Mouse (Mus musculus): ENCODE results near the gene Lgals7.
A peak's percentile ranks its signal among the peaks of the same experiment; 100 is the strongest.
"Not testable (repeated sequence)": the region's sequence is repeated elsewhere in the genome, so short reads cannot be mapped to it uniquely, and the experiment has no call there.

Gene Lgals7

DNA sequence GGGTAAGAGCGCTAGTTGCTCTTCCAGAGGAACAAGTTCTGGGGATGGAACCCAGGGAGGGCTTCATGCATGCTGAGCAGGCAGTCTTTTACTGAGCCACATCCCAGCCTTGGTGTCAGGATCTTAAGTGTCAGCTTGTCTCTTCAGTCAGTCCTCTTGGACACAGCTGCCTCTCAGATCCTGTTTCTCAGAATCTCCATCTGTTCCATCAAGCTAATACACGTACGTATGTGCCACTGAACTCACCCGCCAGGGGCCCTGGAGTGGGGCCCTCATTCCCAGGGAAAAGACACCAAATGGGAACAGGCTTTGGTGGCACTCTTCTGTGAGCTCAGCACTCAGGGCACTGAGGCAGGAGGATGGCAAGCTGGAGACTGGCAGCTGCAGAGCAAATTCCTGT lies 14.2 kb downstream of the Lgals7 start:
- DNase-seq = no peak

DNA sequence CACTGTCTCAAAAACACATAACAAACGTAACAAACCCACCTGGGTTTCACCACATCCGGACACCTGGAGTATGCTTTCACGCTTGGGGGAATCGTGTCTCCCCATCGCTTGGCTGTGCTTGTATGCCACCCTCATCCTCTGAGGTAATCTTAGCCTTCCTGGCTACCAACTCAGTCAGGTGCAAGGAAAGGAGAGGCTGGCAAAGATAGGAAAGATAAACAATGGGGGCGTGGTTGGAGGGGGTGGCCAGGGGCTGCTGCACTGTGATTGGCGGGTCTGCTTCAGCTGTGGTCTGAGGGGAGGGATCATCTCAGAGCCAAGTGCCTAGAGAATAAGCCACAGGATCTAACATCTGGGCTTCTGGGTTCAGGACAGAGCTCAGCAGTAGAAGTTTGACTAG lies 16.0 kb downstream of the Lgals7 start:
- no peak for DNase-seq

DNA sequence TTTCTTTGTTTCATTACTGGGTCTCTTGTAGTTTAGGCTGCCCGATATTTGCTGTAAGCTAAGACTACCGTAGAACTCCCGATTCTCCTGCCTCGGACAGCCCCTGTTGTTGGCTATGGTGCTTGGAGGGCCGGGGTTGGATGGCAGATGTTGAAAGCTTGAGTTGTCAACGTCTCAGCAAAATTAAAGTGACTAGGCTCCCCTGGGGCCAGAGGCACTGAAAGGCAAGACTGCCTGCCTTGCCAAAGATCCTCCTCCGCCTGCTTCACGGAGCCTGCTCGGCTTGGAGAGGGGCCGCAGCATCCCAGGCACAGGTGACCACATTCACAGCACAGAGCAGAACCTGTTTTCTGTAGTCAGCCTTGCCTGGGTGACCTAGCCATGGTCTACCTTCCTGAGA lies 16.9 kb downstream of the Lgals7 start:
- no peak for DNase-seq

DNA sequence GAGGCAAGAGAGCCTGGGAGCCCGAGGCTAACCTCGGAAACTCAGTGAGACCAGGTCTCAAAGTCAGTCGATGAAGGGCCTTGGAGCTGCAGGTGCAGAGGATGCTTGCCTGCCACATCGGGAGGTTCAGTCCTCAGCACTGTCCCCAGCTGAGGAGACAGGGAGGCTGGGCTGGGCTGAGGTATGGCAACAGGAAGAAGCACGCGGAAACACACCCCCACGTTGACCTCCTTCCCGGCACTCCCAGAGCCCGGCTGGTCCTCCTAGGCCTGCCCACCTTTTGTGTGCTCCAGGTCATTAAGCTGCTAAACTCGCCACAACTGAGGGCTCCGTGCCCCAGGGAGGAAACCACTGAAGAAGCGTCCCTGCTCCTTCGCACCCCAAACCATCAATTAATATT lies 17.5 kb downstream of the Lgals7 start, which contains the start of gene Capn12:
Gene Capn12, plus strand, starts transcription at position 224 of the 400 bp plus-strand sequence.
- no peak for DNase-seq

DNA sequence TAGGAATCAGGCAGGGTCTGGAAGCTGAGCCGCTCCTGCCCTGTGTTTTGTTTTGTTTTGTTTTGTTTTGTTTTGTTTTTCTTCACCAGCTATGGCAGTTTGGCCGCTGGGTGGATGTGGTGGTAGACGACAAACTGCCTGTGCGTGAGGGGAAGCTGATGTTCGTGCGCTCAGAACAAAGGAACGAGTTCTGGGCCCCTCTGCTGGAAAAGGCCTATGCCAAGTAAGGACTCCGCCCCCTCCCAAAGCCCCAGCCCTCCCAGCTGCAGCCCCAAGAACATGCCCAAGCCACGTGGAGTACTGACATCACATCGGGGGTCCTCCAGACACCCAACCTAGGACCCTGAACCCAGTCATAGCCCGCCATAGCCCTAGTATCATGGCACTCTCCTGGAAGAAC lies 19.4 kb downstream of the Lgals7 start:
- DNase-seq = no peak

DNA sequence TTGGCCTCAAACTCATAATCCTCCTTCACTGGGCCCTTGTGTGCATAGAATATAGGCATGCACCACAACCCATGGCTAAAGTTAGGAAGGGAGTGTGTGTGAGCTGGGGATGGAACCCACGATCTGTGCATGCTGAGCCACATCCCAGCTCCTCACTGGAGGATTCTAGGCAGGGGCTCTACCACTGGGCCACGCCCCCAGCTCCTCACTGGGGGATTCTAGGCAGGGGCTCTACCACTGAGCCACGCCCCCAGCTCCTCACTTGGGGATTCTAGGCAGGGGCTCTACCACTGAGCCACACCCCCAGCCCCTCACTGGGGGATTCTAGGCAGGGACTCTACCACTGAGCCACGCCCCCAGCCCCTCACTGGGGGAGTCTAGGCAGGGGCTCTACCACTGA lies 20.1 kb downstream of the Lgals7 start:
- not testable (repeated sequence) for DNase-seq

DNA sequence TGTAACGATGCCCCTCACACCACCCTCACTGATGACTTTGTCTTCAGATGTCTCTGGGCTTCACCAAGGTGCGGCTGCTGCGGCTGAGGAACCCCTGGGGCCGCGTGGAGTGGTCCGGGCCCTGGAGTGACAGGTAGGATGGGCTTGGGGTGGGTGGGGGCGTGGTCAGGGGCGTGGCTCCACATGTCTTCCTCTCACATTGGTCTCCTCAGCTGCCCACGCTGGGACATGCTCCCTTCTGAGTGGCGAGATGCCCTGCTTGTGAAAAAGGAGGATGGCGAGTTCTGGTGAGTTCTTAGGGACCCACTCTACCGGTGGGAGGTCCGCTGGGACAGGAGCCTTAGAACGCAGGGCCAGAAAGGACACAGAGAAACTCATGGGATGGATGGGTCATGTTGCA lies 22.8 kb downstream of the Lgals7 start:
- no peak for DNase-seq

DNA sequence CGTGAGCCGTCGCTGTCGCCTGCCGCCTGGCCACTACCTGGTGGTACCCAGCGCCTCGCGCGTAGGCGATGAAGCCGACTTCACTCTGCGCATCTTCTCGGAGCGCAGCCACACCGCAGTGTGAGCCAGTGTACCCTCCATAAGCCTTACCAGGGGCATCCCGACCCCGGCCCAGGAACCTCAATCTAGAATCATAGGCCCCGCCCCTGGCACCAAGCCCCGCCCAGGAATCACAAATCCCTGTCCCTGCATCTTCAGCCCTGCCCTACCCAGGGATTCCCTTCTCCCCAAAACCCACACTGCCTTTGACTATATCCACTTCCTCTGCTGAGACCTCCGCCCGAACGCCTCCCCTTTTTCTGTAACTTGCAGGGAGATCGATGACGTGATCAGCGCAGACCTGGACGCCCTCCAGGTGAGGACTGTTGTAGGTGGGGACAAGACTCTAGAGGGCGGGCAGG lies 25.1 kb downstream of the Lgals7 start:
- no peak for DNase-seq

DNA sequence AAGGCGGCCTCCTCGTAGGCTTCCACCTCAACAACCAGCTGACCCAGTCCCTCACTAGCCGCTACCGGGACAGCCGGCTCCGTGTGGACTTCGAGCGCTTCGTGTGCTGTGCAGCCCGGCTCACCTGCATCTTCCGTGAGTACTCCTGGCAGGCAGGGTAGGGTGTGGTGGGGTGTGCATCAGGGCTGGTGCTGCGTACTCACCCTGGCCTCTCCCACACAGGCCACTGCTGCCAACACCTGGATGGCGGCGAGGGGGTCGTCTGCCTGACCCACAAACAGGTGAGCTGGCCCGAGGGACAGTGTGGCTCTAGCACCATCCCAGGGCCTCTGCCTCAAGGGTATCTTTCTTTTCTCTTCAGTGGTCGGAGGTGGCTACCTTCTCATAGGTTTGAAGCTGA lies 28.9 kb downstream of the Lgals7 start:
- DNase-seq = no peak

DNA sequence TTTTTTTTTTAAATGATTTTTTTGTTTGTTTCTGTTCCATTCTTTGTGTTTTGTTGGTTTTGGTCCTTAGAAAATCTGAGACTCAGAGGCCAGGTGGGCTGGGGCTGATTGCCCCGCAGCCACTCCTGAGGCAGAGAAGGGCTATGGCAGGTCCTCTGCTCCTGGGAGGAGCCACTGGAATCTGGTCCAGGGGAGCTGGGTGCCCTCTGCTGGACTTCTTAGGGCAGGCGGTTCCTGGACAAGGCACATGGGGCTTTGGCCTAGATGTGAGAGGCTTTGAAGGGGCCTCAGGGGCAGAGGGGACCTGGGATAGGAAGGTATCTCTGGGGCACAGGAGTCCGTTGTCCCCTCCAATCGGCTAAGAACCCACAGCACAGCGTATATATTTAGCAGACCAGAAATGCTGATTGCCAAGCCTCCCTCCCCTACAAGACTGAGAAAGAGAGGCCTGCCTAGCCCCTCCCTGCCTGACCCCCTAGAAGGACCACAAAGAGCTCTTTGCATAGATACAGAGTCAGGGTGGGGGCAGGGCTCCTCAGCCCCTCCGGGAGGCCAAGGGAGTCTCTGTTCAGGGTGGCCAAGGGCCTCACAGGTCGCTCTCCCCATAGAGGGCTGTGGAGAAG lies 30.1 kb downstream of the Lgals7 start:
- peak; percentile 66 to 75 for DNase-seq

DNA sequence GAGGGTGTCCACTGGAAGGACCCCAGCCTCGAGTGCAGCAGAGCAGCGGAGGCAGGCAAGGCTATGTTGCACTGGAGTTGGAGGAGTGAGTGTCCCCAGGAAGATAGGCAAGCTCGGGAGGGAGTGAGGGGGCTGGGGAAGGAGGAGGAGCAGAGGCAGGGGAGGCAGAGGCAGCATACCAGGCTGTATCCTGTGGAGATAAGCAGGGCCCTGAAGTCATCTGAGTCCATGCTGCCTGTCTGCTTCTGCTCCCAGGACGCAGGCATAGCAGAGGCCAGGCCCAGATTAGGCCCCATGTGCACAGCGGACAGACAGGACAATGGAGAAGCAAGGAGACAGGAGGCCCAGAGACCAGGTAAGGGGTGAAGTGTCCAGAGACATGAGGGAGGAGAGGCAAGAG lies 31.3 kb downstream of the Lgals7 start:
- no peak for DNase-seq

DNA sequence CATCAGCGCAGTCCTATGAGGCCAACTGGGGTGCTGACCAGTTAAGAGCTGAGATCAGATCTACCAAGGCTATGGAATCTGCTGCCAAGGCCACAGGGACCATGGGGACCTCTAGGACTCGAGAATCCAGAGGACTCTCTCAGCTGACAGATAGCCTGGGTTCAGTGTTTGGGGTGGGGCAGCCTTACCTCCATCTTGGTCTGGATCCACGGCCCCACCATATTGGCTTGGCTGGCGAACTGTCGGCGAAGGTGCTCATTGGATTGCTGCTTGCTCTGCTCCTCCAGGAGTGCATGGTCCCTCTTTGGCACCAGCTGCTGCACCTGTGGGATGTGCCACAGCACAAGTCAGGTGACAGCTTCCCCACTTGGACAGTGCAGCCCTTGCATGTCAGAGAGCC lies 34.0 kb downstream of the Lgals7 start:
- DNase-seq = no peak

DNA sequence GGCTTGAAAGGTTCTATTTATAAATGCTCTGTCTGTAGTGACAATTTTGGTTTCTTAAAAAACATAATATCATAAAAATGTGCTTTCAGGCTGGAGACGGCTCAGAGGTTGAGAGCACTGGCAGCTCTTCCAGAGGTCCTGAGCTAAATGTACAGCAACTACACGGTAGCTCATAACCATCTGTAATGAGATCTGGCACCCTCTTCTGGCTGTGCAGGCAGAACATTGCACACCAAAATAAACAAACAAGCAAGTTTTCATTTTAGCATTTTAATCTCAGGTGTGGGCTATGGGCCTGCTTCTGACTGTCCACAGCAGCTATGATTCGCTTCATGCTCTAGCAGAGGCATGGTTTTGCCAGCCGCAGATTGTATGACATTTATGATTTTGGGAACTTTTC lies 36.3 kb downstream of the Lgals7 start:
- no peak for DNase-seq

DNA sequence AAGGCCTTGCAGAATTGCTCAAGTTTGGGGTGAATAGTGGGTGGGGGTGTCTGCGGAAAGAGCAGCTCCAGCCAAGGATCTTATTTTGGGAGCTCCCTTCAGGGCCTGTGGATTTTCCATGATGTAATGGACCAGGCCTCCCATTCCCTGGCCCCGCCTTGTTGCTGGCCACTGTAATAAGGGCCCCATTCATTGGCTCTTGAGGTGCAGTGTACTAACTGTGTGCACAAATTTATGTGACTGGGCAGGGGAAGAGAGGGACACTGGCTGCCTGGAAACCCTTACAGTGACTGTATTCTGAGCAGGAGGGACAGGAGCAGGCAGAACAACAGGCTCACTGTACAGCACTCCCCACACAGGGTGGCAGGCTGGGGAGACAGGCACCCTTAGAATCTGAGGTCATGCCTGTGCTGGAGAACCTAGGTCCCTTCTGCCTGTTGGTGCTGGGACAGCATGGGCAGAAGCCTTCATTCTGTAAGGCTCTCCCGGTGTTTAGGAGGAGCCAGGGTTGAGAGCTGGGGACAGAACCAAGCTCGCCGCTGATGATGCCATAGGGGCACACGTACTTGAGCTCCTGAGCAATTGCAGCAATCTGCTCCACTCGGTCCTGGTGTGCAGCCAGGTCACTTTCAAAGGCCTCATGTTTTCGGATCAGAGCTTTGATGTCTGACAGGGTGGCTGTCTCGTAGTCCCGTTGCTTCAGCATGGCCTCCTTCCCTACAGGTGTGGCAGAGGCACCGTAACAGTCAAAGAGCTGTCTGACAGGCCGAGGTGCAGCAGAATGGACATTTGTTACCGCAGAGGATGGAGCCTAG lies 37.9 kb downstream of the Lgals7 start:
- peak in 1 of 2 experiments; percentile 71 for DNase-seq

DNA sequence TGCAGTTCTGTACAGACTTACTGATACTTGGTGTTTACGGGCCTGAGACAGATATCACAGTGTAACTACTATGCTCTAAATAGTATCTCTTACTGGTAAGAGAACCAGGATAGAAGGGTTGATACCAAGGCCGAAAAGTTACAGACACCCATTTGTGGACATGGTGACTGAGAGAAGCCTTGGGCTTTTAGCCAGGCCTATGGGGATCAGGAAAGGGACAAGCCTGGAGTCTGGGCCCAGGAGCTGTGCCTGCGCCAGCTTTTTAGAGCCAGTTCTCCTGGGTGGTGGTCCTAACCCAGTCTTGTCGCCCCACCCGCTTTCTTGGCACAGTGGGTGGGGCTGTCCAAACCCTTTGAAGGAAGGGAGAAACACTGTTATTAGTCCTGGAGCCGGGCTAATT lies 38.5 kb downstream of the Lgals7 start:
- no peak for DNase-seq

DNA sequence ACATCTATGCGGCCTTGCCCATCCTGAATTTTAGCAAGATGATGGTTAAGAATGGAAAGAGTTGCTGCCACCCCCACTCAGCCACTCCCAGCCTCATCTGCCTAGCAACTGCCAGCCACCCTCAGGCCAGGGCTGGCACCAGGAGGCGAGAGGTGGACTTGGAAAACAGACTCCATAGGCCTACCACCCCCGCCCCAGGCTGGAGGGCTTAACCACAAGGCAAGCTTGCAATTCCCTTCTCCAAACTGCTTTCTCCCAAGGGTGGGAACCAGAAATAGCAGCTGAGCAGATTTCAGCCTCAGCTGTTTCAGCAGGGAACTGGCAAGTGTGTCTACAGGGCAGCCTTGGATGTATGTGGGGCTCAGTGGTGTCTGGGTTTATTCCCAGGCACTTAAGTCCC lies 39.2 kb downstream of the Lgals7 start:
- DNase-seq = no peak

DNA sequence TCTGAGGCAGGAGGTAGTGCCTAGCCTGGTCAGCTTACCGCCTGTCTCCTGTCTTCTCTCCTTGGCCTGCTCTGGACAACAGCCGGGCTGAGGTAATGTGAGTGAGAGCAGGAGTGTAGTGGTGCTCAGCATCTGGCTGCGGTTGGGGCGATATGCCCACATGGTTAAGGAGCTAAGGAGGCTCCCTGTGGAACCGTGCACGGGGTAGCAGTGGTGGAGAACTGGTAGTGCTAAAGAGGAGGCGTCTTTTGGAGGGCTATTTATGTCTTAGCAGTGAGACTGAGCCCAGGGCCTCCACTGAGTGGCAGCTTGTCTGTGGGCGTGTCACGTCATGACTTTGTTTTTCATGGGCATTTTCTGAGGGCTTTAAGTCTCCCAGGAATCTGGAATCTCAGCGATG lies 40.1 kb downstream of the Lgals7 start:
- DNase-seq = no peak

DNA sequence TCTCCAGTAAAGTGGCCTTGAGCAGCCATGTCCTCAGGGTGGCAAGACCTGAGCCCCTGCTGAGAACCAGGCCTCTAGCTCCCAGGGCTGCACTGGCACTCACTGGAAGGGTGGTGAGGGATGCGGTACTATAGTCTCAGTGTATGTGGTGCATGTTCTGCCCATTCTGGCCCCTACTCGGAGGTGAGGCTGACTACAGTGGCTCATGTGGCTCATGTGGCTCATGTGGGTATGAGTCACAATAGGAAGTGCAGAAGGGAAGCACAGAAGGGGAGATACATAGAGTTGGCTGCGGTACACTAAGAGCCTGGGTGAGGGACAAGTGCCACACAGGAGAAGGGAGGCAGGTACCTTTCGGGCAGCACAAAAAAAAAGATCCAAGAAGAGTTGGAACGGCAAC lies 43.5 kb downstream of the Lgals7 start:
- DNase-seq = no peak

DNA sequence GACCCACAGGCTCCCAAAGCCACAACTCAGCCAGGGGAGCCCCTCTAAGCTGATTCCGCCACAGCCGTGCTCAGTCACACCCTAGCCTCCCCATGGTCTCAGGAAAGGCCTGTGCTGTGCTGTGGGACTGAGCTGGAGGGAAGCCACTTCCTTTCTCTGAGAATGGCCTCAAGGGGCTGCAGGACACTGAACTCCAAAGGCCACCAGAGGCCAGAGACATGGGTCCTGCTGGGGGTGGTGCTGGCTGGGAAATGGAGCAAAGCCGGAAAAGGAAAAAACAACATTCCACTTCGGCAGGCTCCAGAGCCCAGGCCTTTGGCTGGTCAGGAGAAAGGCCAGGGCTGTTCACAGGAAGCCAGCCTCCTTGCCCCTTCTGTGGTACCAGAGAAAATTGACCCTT lies 48.0 kb downstream of the Lgals7 start:
- DNase-seq = peak; percentile 76 to 91

DNA sequence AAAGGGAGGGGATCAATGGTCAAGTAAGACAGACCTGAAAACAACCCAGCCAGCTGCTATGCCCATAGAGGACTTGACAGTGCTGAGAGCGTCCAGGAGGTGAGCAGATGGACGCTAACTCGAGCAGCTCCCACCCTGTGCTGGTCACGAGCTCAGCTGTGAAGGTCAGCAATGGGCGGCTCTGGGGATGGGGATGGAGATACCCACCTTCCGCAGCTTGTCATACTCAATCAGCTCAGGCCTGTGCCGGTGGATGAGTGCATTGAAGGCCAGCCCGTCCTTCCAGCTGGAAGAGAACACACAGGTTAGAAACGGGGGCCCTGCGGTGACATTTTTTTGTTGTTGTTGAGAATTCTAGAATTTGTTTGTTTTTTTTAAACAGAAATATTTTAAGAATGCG lies 49.5 kb downstream of the Lgals7 start:
- no peak for DNase-seq
